Mouse (Mus musculus) CH12.LX (cell line): Measurements from ENCODE around the gene N4bp2l1. TPM values are rescaled to one million over a fixed set of nuclear protein-coding genes. Genes with fewer than 3 reads are reported as not detected.

Experiments used
- DNase-seq: peaks from one replicate; pipeline ENCODE4 v3.0.0-alpha.2; 2013; ENCODE audit errors: extremely low read depth
- H3K27ac ChIP-seq: 2 replicates; pipeline ENCODE4 v1.5.1; 2012; ENCODE audit warnings: low read depth, mild to moderate bottlenecking, control low read depth, moderate library complexity; ENCODE audit not compliant: insufficient read depth
- H3K27me3 ChIP-seq: replicated peaks from 2 replicates; pipeline ENCODE3; 2012; ENCODE audit warnings: inconsistent platforms
- H3K36me3 ChIP-seq, 2 experiments: replicated peaks in 1 of 2; 2 replicates each; pipeline versions ENCODE3 to v1.6.1; 2012; ENCODE audit warnings: inconsistent platforms in 1 of 2, low read length in 1 of 2, mild to moderate bottlenecking in 1 of 2, mixed read lengths in 1 of 2, moderate library complexity in 1 of 2; ENCODE audit not compliant: control insufficient read depth in 1 of 2, insufficient read depth in 1 of 2
- H3K4me1 ChIP-seq, 2 experiments: 2 replicates each; pipeline ENCODE4 v1.6.1; 2012; ENCODE audit warnings: inconsistent platforms in 1 of 2, moderate library complexity in 1 of 2; ENCODE audit not compliant: insufficient read depth in 2 of 2, control insufficient read depth in 1 of 2
- H3K4me2 ChIP-seq: 2 replicates; pipeline ENCODE4 v1.6.1; 2012; ENCODE audit warnings: low read depth, mild to moderate bottlenecking, control low read depth; ENCODE audit not compliant: poor library complexity, insufficient read depth, severe bottlenecking
- H3K4me3 ChIP-seq, 3 experiments: fragments of 150-350 bp in 1 of 3; sonication (generic) in 1 of 3; replicated peaks in 1 of 3; 2 replicates each; pipeline versions ENCODE3 to v1.5.1; 2011 to 2012; ENCODE audit warnings: low read depth in 2 of 3, low read length in 2 of 3, mild to moderate bottlenecking in 2 of 3, moderate library complexity in 2 of 3, control low read depth in 1 of 3, improper control_type of control experiment in 1 of 3, inconsistent platforms in 1 of 3, mixed read lengths in 1 of 3; ENCODE audit not compliant: poor library complexity in 1 of 3
- H3K79me2 ChIP-seq: replicated peaks from 2 replicates; pipeline ENCODE4 v1.6.1; 2012; ENCODE audit warnings: mild to moderate bottlenecking, moderate library complexity; ENCODE audit not compliant: control insufficient read depth, poor library complexity, insufficient read depth, severe bottlenecking; ENCODE audit errors: extremely low read depth
- H3K9ac ChIP-seq: 2 replicates; pipeline ENCODE4 v1.6.1; 2012; ENCODE audit warnings: low read depth, mild to moderate bottlenecking, control low read depth, moderate library complexity; ENCODE audit not compliant: insufficient read depth
- H3K9me3 ChIP-seq: replicated peaks from 2 replicates; pipeline ENCODE3; 2012; ENCODE audit warnings: low read length, inconsistent platforms, mixed read lengths
- BHLHE40 ChIP-seq: IDR thresholded peaks from 2 replicates; pipeline ENCODE4 v1.6.1; 2011; ENCODE audit warnings: mild to moderate bottlenecking, low read depth, low read length, improper control_type of control experiment
- CHD1 ChIP-seq: IDR thresholded peaks from 2 replicates; pipeline ENCODE4 v1.6.1; 2012; ENCODE audit warnings: low read depth, low read length, improper control_type of control experiment, inconsistent platforms
- CHD2 ChIP-seq: IDR thresholded peaks from 2 replicates; pipeline ENCODE4 v1.6.1; 2011; ENCODE audit warnings: low read length, improper control_type of control experiment
- E2F4 ChIP-seq: IDR thresholded peaks from 2 replicates; pipeline ENCODE4 v1.6.1; 2011; ENCODE audit warnings: low read depth, low read length, improper control_type of control experiment; ENCODE audit not compliant: insufficient replicate concordance
- ELF1 ChIP-seq: IDR thresholded peaks from 2 replicates; pipeline ENCODE4 v1.6.1; 2014; ENCODE audit warnings: low read depth, mild to moderate bottlenecking, inconsistent platforms, low read length, improper control_type of control experiment
- EP300 ChIP-seq: IDR thresholded peaks from 2 replicates; pipeline ENCODE4 v1.6.1; 2011; ENCODE audit warnings: low read length, improper control_type of control experiment
- ETS1 ChIP-seq: conservative IDR thresholded peaks from 2 replicates; pipeline ENCODE4 v1.6.1; 2012; ENCODE audit warnings: low read depth, mild to moderate bottlenecking, inconsistent platforms, low read length, improper control_type of control experiment, moderate library complexity
- GABPA ChIP-seq: IDR thresholded peaks from 2 replicates; pipeline ENCODE4 v1.6.1; 2012; ENCODE audit warnings: low read depth, low read length, improper control_type of control experiment, inconsistent platforms; ENCODE audit not compliant: insufficient replicate concordance
- IRF4 ChIP-seq: IDR thresholded peaks from 2 replicates; pipeline ENCODE4 v1.6.1; 2014; ENCODE audit warnings: low read depth, mild to moderate bottlenecking, inconsistent platforms, low read length, improper control_type of control experiment
- JUN ChIP-seq: IDR thresholded peaks from 2 replicates; pipeline ENCODE4 v1.6.1; 2011; ENCODE audit warnings: low read depth, mild to moderate bottlenecking, low read length, improper control_type of control experiment, moderate library complexity; ENCODE audit not compliant: insufficient read depth
- JUND ChIP-seq: conservative IDR thresholded peaks from 2 replicates; pipeline ENCODE4 v1.6.1; 2011; ENCODE audit warnings: low read depth, low read length, improper control_type of control experiment
- MXI1 ChIP-seq: IDR thresholded peaks from 2 replicates; pipeline ENCODE4 v1.6.1; 2011; ENCODE audit warnings: mild to moderate bottlenecking, low read depth, low read length, improper control_type of control experiment
- NELFE ChIP-seq: IDR thresholded peaks from 2 replicates; pipeline ENCODE4 v1.6.1; 2011; ENCODE audit warnings: low read depth, low read length, improper control_type of control experiment
- NRF1 ChIP-seq: IDR thresholded peaks from 2 replicates; pipeline ENCODE4 v1.6.1; 2014; ENCODE audit warnings: low read depth, mild to moderate bottlenecking, inconsistent platforms, low read length, improper control_type of control experiment, moderate library complexity
- POLR2A ChIP-seq: IDR thresholded peaks from 2 replicates; pipeline ENCODE4 v1.6.1; 2011; ENCODE audit warnings: low read depth, mild to moderate bottlenecking, improper control_type of control experiment, low read length
- POLR2AphosphoS2 ChIP-seq: IDR thresholded peaks from 2 replicates; pipeline ENCODE4 v1.6.1; 2011; ENCODE audit warnings: low read depth, low read length, improper control_type of control experiment
- SIN3A ChIP-seq: IDR thresholded peaks from 2 replicates; pipeline ENCODE4 v1.6.1; 2012; ENCODE audit warnings: low read length, improper control_type of control experiment, inconsistent platforms
- TCF12 ChIP-seq: IDR thresholded peaks from 2 replicates; pipeline ENCODE4 v1.6.1; 2014; ENCODE audit warnings: low read depth, mild to moderate bottlenecking, inconsistent platforms, low read length, improper control_type of control experiment
- UBTF ChIP-seq: IDR thresholded peaks from 2 replicates; pipeline ENCODE4 v1.6.1; 2012; ENCODE audit warnings: low read depth, mild to moderate bottlenecking, inconsistent platforms, low read length, improper control_type of control experiment, moderate library complexity
- USF1 ChIP-seq: IDR thresholded peaks from 2 replicates; pipeline ENCODE4 v1.6.1; 2014; ENCODE audit warnings: low read depth, mild to moderate bottlenecking, inconsistent platforms, low read length, improper control_type of control experiment
- ZC3H11A ChIP-seq: IDR thresholded peaks from 2 replicates; pipeline ENCODE4 v1.6.1; 2012; ENCODE audit warnings: low read depth, mild to moderate bottlenecking, inconsistent platforms, low read length, improper control_type of control experiment
- ZKSCAN1 ChIP-seq: IDR thresholded peaks from 2 replicates; pipeline ENCODE4 v1.6.1; 2012; ENCODE audit warnings: low read depth, inconsistent platforms, low read length, improper control_type of control experiment, borderline replicate concordance
- dilution Hi-C: fragments of 300-500 bp; cut with MboI; formaldehyde crosslinking; loops from 2 replicates; pipeline ENCODE4 v1.14.3; 2020; ENCODE audit warnings: low sequenced_read_pairs; ENCODE audit not compliant: extremely low pct_unique_long_range_greater_than_20kb, extremely low pct_ligation_motif_present
- in situ Hi-C: fragments of 300-500 bp; cut with MboI; formaldehyde crosslinking; loops from 3 replicates; pipeline ENCODE4 v1.14.3; 2019; ENCODE audit warnings: low sequenced_read_pairs, low pct_ligation_motif_present, low pct_unique_long_range_greater_than_20kb, mixed read lengths
- polyA plus RNA-seq: library from polyadenylated mRNA; unstranded; fragments of >175 nt; gene quantifications from 2 replicates; pipeline ENCODE4 v1.2.1, GENCODE M21; 2012; ENCODE audit warnings: low read depth; ENCODE audit not compliant: insufficient read length
- total RNA-seq, 2 experiments: library from RNA; depleted of rRNA; stranded (reverse); fragments of 300-350 nt in 1 of 2; fragments of >200 nt in 1 of 2; gene quantifications; 2 replicates each; pipeline ENCODE4 v1.2.3; 2012 to 2014

N4bp2l1 gene
- total and polyA plus RNA-seq, 3 experiments: 9.5 to 18.6 (median 10.2) TPM

- no peaks in the 10 kb centered on the region for H3K27me3 ChIP-seq
- no peaks in the 10 kb centered on the region for H3K79me2 ChIP-seq
- H3K9me3 ChIP-seq: no peaks in the 10 kb centered on the region
- in situ Hi-C loops (no loop called here), dilution Hi-C loops (no loop called here)
- DNase-seq: no peak
- peaks cover 24 to 76% of the 10 kb centered on the region in 2 experiments for H3K4me1 ChIP-seq
- no peak overlapping the region for H3K27ac ChIP-seq
- H3K4me2 ChIP-seq: no peak overlapping the region
- no peak overlapping the region for H3K9ac ChIP-seq
- TF ChIP-seq POLR2AphosphoS2 (no peak), ETS1 (no peak), EP300 (no peak)
- peaks cover 0 to 21% of the 10 kb centered on the region in 2 experiments for H3K36me3 ChIP-seq
- no peak overlapping the region for H3K4me3 ChIP-seq
Observed at GRCm38 (mm10) chr5:150616216-150616615, 19.2 kb upstream of the N4bp2l1 start.

- peaks cover 12 to 55% of the 10 kb centered on the region in 2 experiments for H3K4me1 ChIP-seq
- H3K4me2 ChIP-seq: no peak overlapping the region
- in situ Hi-C loops: no loop called here
- H3K36me3 ChIP-seq: peaks cover 3 to 20% of the 10 kb centered on the region in 2 experiments
- no peaks in the 10 kb centered on the region for H3K79me2 ChIP-seq
- no peaks in the 10 kb centered on the region for H3K27me3 ChIP-seq
- dilution Hi-C loops: no loop called here
- H3K9me3 ChIP-seq: no peaks in the 10 kb centered on the region
- H3K27ac ChIP-seq: no peak overlapping the region
- no peak for DNase-seq
- H3K9ac ChIP-seq: no peak overlapping the region
- H3K4me3 ChIP-seq: no peak overlapping the region
- TF ChIP-seq JUN: peak; percentile 45
- no peak for TF ChIP-seq POLR2A
- no peak for TF ChIP-seq POLR2AphosphoS2
- no peak for TF ChIP-seq ELF1
- peak; percentile 66; the same call in 1 of the 2 replicates for TF ChIP-seq EP300
- no peak for TF ChIP-seq E2F4
- TF ChIP-seq JUND: peak; percentile 89
- no peak for TF ChIP-seq SIN3A
- peak; percentile 87 for TF ChIP-seq IRF4
- TF ChIP-seq ZKSCAN1: no peak
- TF ChIP-seq USF1: no peak
- no peak for TF ChIP-seq CHD2
- no peak for TF ChIP-seq ZC3H11A
- 0 out of 2 replicates have a peak, but pooled peaks have one; percentile 24 for TF ChIP-seq BHLHE40
- no peak for TF ChIP-seq GABPA
- TF ChIP-seq UBTF: no peak
- no peak for TF ChIP-seq NELFE
- no peak for TF ChIP-seq NRF1
- TF ChIP-seq TCF12: 0 out of 2 replicates have a peak, but pooled peaks have one; percentile 11
- TF ChIP-seq MXI1: no peak
- TF ChIP-seq CHD1: no peak
- peak; percentile 27 for TF ChIP-seq ETS1
Observed at GRCm38 (mm10) chr5:150614054-150614453, 17.1 kb upstream of the N4bp2l1 start.
